Mouse (Mus musculus) spleen, postnatal 4 days (tissue): ENCODE results near the gene Trim27.

Experiments
- DNase-seq, 2 experiments: peaks; one replicate each; pipeline ENCODE4 v3.0.0; 2022; ENCODE audit warnings: low spot score in 2 of 2

Gene Trim27

DNA sequence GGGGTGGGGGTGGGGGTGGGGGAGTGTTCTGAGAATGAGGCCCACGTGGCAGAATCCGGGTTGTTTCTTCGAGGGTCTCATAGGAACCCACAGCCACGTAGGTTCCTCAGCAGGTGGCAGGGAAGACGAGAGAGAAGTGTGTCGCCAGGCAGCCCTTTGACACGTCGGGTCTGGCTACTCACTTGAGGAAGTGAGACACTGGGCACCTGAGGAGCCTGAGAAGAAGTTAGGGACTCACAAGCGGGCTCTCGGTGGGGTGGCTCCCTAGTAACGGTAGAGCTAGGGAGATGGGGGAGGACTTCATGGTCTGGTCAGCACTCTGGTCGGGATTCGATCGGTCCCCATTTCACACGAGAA lies at the start of gene Trim27:
TSS of gene Trim27 (plus strand) at position 79 of the 357 bp plus-strand sequence.
- peak; percentile 63 to 78 for DNase-seq

DNA sequence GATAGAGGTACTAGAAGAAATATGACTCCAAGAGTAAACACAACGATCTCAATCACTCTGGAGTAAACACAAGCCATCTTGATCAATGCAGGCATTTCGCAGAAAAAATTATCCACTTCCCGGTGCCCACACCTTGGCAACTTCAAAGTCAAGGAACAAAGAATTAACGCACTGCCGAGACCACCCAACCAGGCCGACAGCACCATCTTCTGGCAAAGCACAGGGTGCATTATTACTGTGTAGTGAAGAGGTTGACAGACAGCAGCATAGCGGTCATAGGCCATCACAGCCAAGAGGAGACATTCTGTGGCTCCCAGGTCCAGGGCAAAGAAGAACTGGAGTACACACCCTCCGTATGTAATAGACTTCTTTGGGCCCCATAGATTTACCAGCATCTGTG lies 36.8 kb upstream of the Trim27 start:
- no peak for DNase-seq

DNA sequence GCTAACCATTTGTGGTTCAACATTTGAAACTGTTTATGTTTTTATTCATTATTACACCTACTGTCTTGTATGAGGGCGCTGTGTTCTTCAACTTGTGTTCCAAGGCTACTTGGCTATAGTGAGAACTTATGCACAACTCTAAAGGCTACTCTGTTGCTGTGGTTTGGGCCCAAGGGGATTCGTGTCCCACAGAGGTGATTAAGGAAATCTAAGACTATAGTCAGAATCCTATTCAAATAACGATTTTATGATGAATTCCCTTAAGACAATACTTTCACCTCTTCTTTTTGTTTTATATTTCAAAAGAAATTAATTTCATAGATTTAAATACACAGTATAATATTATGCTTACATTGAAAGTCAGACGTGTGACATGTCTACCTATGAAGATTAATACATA lies 33.5 kb upstream of the Trim27 start, which contains the start of gene Olfr1368:
TSS of gene Olfr1368 (minus strand) at position 101 of the 400 bp plus-strand sequence.
- no peak for DNase-seq

DNA sequence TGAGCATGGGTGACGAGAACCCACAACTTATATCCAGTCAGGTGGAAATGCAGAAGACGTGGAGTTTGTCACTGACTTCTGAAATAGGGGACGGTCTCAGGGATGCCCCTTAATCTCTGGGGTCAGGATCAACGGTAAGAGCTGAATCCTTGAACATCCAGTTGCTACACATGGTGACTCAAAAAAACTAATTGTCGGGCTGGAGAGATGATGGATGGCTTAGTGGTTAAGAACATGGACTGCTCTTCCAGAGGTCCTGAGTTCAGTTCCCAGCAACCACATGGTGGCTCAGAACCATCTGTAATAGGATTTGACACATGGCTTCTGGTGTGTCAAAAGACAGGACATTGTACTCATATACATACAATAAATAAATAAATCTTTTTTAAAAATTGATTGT lies 23.4 kb upstream of the Trim27 start:
- DNase-seq, result no peak

DNA sequence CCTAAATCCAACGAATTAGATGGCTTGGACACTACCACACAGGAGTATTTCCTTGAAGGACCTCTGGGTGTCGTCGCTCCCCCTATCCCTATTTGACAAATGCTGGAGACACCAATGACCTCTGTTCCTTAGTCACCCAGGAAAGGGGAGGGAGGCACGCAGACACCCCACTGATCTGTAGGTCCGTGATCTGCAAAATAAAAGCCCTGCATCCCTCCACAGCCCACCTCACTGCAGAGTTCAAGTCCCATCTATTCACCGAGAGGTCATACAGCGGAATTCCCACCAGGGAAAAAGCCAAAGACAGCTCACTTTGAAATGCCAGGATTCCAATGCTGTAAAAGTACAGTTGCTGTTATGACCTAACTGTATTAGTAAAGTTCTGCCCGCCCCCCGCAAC lies 21.2 kb upstream of the Trim27 start:
- DNase-seq, result no peak

DNA sequence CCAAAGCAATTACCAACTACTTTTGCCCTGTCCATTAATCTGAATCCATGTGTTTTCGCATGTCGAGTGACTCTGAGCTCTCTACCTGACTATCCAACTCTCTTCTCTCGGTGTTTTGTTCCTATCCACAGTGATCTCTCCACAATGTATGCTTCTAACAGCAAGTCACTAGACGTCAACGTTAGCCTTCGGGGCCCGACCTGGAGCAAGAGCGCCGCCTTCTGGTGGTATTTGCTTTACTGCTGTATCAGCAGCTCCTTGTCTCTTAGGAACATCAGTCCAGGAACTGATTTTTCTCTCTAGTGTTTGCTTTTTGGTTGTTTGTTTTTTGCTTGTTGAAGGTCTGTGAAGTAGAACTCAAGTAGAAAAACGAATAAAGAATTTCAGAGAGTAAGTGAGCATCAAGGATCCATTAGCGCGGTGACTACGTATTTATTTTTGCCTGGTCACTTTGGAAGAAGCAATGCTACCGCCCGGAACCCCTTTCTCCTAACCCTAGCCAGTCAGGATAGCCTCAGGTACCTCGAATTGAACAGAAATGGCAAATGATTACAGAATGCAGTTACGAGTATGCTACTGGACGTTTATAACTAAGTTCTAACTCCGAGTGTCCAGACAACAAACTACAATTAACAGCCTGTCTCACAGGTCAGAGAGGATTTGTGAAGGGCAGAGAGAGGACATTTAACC lies 20.3 kb upstream of the Trim27 start:
- DNase-seq, result peak; percentile 81 to 93

DNA sequence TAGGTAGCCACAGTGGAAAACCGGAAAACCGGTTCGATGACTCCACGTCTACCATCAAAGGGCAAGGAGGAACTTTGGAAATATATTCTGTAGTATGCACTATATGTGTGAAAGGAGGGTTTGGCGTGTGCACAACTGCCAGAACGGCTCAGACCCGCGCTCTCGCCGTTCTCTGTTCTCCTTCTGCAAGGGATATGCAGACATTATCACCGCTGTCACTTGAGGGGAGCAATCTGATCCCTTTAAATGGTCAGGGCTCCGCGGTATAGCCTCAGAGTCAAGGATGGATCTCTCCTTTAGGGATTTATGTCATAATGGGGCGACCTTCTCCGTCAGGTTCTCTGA lies 19.8 kb upstream of the Trim27 start:
- no peak for DNase-seq

DNA sequence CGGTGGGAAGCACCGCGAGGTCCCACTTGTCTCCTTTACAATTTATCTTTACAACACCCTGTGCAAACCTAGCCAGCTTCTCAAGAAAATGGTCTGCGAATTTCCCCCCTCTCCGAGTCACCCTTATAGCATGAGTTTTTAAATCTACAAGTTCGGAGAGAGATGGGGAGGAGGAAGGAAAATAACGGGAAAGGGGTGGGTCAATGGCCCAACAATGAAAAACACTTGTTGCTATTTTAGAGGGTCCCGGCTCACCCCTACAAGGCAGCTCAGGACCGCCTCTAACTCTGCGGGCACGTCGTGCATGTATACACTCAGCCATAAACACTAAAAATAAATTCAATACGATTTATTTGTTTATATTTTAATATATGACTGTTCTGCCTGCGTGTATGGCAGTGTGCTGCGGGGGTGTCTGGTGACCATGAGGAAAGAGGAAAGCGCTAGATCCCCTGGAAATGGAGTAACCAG lies 19.2 kb upstream of the Trim27 start:
- DNase-seq, result no peak

DNA sequence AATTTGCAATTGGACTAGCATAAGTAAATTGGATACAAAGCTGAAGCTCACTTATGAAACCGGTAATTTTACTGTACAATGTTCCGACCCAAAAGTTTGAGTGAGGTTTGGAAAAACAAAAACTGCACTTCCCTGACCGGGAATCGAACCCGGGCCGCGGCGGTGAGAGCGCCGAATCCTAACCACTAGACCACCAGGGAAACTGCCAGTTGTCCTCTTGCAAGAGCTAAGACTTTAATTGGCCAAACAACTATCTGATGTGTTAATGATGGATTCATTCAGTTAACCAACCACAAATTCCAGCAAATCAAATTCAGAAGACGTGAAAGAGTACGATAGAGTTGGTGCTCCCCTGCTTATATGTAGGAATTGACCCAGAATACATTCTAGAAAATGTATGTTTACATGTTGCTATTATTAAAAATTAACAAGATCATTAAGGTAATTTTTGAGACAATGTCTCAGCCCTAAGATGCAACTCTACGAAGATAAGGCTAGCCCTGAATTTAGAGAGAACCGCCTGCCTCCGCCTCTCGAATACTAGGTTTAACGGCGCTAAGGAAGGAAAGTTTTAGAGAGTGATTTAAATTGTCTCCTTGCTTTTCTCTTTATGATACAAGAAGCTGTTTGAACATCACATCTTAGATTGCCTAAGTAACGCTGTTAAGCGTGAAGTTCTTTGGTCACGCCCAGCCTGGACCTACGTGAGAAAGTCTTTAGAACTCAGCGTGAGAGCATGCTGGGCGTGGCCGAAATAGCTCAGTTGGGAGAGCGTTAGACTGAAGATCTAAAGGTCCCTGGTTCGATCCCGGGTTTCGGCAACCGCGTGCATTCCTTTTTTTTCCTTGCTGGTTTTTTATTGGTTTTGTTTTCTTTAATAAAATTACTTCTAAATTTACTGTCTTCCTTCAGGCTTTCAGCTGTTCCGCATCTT lies 18.3 kb upstream of the Trim27 start:
- DNase-seq, result peak; percentile 91 to 97

DNA sequence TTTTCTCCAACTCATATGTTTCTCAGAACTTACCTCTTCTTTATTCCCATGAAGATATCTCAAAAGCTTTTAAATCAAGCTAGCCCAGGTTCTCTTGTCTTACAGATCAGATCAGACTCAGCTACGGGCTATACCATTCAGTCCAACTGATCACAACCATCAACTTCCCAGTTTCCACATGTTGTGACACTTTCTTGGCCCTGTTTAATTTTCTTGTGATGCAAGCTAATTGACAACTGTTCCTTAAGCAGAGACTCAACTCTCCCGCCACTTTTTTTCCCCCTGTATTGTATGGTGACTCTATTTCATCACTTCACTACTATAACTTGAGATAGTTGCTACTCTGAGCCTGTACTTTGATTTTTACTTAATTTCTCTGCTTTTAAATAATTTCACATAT lies 17.7 kb upstream of the Trim27 start:
- peak in 1 of 2 experiments; percentile 40 for DNase-seq

DNA sequence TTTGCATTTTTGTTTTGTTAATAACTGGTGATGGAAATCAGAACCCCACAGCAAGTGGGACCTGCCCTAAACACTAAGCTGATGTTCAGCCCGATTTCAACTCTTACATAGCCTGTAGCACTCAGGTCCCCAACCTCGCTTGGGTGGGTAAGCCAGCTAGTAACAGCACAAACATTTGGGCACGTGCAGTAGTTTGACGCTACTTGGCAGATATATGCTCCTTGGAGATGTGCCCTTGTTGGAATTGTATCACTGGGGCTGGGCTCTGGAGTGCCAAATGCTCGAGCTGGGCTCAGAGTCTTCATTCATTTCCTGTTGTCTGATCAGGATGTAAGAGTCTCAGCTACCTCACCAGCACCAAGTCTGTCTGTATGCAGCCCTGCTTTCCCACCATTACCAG lies 16.7 kb upstream of the Trim27 start:
- DNase-seq, result peak in 1 of 2 experiments; percentile 52

DNA sequence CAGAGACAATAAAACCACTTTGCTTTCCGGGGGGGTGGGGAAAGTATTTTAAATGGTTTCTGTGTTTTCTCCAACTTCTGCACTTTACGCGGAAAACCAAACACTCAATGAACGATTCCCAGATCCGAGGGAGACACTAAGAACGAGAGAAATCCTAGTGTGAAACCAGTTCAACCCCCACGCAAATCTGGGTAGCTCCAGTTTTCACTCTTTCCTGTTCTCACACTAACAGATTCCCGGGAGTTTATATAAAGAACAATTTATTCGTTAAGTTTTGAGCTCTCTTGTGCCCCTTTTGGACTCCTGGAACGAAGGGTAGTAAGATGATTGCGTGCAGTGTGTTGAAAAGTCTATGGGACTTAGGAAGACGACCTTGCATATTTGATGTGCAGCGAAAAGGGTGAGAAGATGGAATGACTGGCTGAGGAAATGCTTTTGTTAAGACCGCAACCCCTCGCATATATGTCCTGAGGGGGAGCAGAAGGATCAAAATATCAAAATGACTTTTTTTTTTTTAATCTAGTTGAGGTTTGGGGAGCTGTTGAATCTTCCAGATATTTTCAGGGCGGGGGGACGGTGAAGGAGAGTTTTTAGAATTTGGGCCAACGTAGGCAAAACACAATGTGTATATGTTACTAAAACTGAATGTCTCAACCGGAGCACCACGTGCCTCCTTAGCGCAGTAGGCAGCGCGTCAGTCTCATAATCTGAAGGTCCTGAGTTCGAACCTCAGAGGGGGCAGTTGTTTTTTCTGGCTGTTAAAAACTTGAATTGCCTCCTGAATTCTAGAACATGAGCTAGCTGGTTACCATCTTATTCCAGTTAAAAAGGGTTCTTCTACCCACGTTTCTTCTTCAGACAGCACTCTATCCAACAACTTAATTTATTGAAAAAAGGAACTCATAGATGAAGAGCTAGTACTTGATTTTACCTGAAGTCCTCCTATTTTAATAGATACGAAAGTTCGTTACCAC lies 12.0 kb upstream of the Trim27 start:
- DNase-seq, result peak; percentile 83 to 91

DNA sequence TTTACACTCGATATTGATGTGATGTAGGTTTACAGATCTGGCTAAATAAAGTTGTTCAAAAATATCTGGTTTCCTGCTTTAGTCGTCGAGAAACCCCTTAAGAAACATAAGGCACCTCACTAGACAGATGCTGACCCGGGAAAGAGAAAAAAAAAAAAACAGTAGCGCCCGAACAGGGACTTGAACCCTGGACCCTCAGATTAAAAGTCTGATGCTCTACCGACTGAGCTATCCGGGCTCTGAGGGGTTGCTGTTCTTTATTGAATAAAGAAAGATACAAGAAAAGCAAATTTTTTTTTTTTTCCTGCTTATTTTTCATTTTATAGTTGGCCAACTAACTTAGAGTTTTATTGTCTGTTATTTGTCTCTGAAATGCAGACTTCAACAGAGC lies 11.3 kb upstream of the Trim27 start:
- DNase-seq, result peak in 1 of 2 experiments; percentile 67

DNA sequence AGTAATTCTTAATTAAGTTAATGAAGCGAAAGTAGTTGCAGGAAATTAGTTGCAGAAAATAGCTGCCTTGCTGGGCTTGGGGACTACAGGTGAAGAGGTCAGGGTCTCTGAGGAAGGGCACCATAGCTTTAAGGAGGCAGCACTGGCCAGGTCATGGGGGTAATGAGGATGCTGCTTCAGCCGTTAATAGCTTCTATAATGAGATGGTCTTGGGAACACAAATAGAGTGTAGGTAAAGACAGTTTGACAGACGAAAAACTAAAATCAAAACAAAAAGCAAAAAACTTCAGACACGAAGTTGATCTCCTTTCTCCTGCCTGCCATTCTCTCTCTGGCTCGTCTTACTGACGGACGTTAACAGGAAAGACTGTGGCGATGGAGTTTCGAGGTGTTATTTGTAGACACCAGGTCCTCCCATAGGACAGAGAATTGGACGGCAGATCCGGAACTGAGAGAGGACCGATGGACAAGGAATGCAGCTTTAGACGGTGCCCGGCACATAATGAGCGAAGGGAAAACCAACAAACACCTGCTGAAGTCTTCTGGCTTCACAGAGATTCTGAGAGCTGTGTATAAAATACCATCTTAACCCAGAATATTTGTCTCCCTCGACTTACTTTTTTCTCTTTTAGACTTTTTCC lies 10.8 kb upstream of the Trim27 start:
- peak; percentile 37 to 71 for DNase-seq

DNA sequence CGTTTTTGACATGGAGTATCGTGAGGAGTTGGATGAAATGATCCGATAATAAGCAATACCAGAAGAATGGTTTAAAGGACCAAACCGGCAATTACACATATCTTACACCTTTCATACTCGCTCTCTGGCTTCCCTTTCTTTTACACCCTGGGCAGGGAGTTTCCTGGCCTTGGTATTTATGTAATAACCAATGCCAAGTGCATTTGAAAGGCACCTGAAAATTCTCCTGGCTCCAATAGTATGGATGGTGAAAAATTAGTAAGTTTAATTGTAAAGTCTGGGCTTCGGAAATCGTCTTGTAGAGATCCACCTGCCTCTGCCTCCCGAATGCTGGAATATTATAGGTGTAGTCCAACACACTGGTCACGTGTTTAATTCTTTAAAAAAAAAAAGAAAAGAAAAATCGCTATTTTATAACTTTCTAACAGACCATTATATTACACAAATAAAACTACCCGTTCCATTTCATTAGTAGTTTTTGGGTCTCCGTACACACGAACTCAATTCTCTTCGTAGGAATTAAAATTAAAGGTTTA lies 10.1 kb upstream of the Trim27 start:
- DNase-seq, result no peak

DNA sequence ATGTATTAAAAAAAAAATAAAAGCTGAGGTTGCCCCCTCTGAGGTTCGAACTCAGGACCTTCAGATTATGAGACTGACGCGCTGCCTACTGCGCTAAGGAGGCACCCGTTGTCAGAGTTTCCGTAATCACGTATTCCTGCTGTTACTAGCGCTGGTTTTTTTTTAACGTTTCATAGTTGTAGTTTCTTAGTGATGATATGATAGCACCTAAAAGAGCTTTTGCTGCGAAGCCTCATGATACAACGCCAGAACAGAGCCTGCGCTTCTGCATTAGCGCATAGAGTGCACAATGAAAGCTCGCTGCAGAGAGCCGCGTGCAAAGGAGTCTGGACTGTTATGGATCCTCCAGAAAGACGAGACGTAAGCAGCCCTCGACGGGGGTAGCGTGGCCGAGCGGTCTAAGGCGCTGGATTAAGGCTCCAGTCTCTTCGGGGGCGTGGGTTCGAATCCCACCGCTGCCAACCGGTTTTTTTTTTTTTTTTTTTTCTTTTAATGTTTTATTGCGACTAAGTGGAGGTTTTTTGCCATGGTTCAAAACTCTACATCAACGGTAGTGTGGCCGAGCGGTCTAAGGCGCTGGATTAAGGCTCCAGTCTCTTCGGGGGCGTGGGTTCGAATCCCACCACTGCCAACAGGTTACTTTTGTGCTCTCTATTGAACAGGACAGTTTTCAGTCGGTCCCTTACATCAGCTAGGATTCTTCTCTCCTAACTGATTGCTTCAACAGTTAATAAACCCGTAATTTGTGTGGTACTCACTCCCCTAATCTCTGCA lies 9.4 kb upstream of the Trim27 start:
- peak; percentile 82 to 90 for DNase-seq

DNA sequence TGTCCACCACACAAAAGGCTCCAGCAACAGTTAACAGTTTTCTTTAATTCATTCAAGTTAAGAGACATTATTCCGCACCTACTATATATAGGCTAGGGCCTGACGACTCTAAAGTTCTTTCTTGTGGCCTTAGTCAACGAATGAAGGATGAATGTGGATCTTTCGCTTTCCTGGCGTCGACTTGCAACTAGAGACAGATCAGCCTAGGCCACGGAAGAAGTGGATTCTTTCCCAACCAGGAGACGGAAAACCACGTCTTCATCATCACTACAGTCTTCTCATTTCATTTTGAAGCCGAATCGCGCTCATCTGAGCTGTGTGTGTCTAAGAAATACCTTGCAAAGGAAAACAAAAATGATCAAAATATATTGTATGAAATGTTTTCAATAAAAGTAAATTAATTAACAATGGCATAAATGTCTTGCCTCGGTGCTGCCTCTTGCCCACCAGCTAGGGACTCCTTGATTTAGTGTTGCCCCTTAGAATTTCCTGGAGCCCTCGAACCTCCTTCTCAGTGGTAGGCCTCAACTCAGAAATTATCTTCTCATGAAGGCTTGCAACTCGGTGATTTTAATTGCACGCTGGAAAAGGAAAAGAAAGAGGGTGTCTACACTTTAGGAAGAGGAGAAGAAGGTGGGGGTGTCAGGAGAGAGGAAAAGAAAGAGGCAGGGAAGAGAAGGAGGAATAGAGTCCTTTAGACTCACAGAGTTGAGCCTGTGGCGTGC lies 8.7 kb upstream of the Trim27 start:
- DNase-seq, result no peak

DNA sequence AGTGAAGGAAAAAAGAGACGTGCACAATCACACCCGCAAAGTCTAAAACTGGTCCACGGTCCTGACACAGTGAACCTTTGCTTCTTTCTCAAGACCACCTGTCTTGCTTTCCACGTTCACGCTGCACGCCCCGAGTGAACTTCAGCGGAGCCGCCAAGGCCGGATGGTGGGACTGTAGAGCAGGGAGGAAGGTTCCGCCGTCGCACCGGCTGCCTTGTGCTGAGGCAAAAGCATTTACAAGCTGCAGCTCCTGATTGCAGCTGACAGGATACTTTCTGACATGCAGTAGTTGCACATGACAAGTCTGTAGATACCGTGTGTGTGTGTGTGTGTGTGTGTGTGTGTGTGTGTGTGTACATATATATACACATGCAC lies 8.1 kb upstream of the Trim27 start:
- DNase-seq, result no peak

DNA sequence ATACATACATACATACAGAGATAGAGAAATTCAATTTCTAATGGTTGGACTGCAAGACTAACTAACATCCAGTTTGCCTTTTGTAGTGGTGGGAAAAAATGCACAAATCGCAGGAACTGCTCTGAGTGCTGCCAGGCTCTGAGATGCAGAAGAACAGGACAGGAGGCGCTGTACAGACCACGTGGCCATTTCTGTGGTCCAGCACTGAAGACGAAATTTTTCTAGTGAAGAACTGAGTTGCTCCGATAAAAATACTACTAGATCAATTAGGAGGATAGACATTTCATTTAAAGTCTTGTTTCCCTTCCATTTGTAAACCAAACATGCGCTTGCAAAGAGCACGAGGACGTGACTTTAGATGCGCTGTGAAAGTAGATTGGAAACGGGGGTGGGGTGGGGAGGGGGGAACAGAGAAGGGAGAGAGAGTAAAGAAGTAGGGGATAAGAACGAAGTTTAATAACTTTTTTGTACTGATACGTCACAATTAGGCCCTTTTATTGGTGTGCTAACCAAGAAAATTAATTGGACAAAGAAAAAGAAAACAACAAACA lies 7.6 kb upstream of the Trim27 start:
- DNase-seq, result no peak
